Mouse (Mus musculus) ES-E14 (cell line): ENCODE data around the gene Prrc2b. TPM values are rescaled to one million over a fixed set of nuclear protein-coding genes. Genes with fewer than 3 reads are reported as not detected.

Experiments
- DNase-seq: peaks from one replicate; pipeline ENCODE4 v3.0.0-alpha.2; 2013; ENCODE audit warnings: low read depth, low spot score
- H3K27ac ChIP-seq: 2 replicates; pipeline ENCODE4 v1.5.1; 2012; ENCODE audit warnings: low read depth, mild to moderate bottlenecking, low read length, moderate library complexity, mixed read lengths; ENCODE audit not compliant: poor library complexity, insufficient read depth, severe bottlenecking
- H3K36me3 ChIP-seq: 2 replicates; pipeline ENCODE4 v1.6.1; 2012; ENCODE audit warnings: mild to moderate bottlenecking, low read length, moderate library complexity, mixed read lengths; ENCODE audit not compliant: control insufficient read depth, poor library complexity, insufficient read depth, severe bottlenecking
- H3K4me1 ChIP-seq, 2 experiments: fragments of 150-350 bp in 1 of 2; sonication (generic) in 1 of 2; 2 replicates each; pipeline ENCODE4 v1.6.1; 2012; ENCODE audit warnings: low read length in 2 of 2, mild to moderate bottlenecking in 1 of 2, mixed read lengths in 1 of 2; ENCODE audit not compliant: control insufficient read depth in 2 of 2, insufficient read depth in 2 of 2, poor library complexity in 1 of 2
- H3K4me3 ChIP-seq, 2 experiments: fragments of 150-350 bp in 1 of 2; sonication (generic) in 1 of 2; 2 replicates each; pipeline ENCODE4 v1.5.1; 2012; ENCODE audit warnings: low read length in 2 of 2, low read depth in 1 of 2, mild to moderate bottlenecking in 1 of 2, mixed read lengths in 1 of 2; ENCODE audit not compliant: insufficient read depth in 1 of 2, poor library complexity in 1 of 2, severe bottlenecking in 1 of 2
- H3K9ac ChIP-seq: 2 replicates; pipeline ENCODE4 v1.6.1; 2012; ENCODE audit warnings: low read depth, mild to moderate bottlenecking, low read length, mixed read lengths; ENCODE audit not compliant: poor library complexity, insufficient read depth, severe bottlenecking
- H3K9me3 ChIP-seq: fragments of 150-350 bp; sonication (generic); 2 replicates; pipeline ENCODE4 v1.6.1; 2012; ENCODE audit warnings: low read depth, mild to moderate bottlenecking, low read length; ENCODE audit not compliant: control insufficient read depth, insufficient read depth
- CHD2 ChIP-seq: IDR thresholded peaks from 2 replicates; pipeline ENCODE4 v1.6.1; 2014; ENCODE audit warnings: mild to moderate bottlenecking, low read depth, low read length, inconsistent platforms
- HCFC1 ChIP-seq: IDR thresholded peaks from 2 replicates; pipeline ENCODE4 v1.6.1; 2012; ENCODE audit warnings: low read length, inconsistent platforms, borderline replicate concordance; ENCODE audit not compliant: insufficient read depth
- MAFK ChIP-seq: IDR thresholded peaks from 2 replicates; pipeline ENCODE4 v1.6.1; 2014; ENCODE audit warnings: mild to moderate bottlenecking, low read depth, low read length, inconsistent platforms; ENCODE audit not compliant: insufficient read depth
- ZC3H11A ChIP-seq: IDR thresholded peaks from 2 replicates; pipeline ENCODE4 v1.6.1; 2012; ENCODE audit warnings: low read depth, mild to moderate bottlenecking, inconsistent platforms, low read length, borderline replicate concordance
- ZNF384 ChIP-seq: IDR thresholded peaks from 2 replicates; pipeline ENCODE4 v1.6.1; 2012; ENCODE audit warnings: low read depth, low read length, inconsistent platforms
- in situ Hi-C, 2 experiments: fragments of 600-800 bp; cut with MboI; formaldehyde crosslinking; loops; one replicate each; pipeline ENCODE4 v1.15.1; 2025; ENCODE audit warnings: low sequenced_read_pairs in 2 of 2, inconsistent platforms in 1 of 2; ENCODE audit not compliant: unreplicated experiment in 2 of 2
- total RNA-seq: library from RNA; depleted of rRNA; stranded (reverse); fragments of 300-350 nt; gene quantifications from 2 replicates; pipeline ENCODE4 v1.2.3, GENCODE M21; 2012

The Prrc2b gene
- total RNA-seq, 1 experiment = 75.1 TPM

- Histone ChIP-seq H3K9me3 (no peaks in the 10 kb centered on the region), H3K36me3 (peaks cover 73% of the 10 kb centered on the region), H3K4me3 (no peak overlapping the region), H3K9ac (no peak overlapping the region), H3K27ac (no peak overlapping the region), H3K4me1 (peaks cover 0 to 12% of the 10 kb centered on the region in 2 experiments; a peak in 3 of 4 replicates)
- DNase-seq = no peak
- no peak for TF ChIP-seq ZC3H11A
- no peak for TF ChIP-seq ZNF384
- TF ChIP-seq CHD2 = no peak
- no peak for TF ChIP-seq HCFC1
- no peak for TF ChIP-seq MAFK
- in situ Hi-C loops = no loop called here
Observed at GRCm38 (mm10) chr2:32200033-32200432, 49.2 kb downstream of the Prrc2b start.

GRCm38 (mm10) chr2:32200712-32201111 lies 49.8 kb downstream of the Prrc2b start:
- Histone ChIP-seq H3K27ac (no peak overlapping the region; the same call in 1 of the 2 replicates), H3K4me1 (peaks cover 0 to 10% of the 10 kb centered on the region in 2 experiments; a peak in 2 of 4 replicates), H3K9me3 (no peaks in the 10 kb centered on the region), H3K36me3 (peaks cover 75% of the 10 kb centered on the region), H3K4me3 (no peak overlapping the region), H3K9ac (no peak overlapping the region)
- in situ Hi-C loops = no loop called here
- DNase-seq = no peak
- TF ChIP-seq CHD2 = no peak
- no peak for TF ChIP-seq ZNF384
- TF ChIP-seq ZC3H11A = no peak

- TF ChIP-seq CHD2 (no peak), MAFK (no peak), ZNF384 (no peak), HCFC1 (no peak), ZC3H11A (no peak)
- Histone ChIP-seq H3K9ac (no peak overlapping the region), H3K27ac (no peak overlapping the region), H3K9me3 (no peaks in the 10 kb centered on the region), H3K4me3 (no peak overlapping the region), H3K4me1 (peaks cover 0 to 10% of the 10 kb centered on the region in 2 experiments; a peak in 2 of 4 replicates), H3K36me3 (peaks cover 79% of the 10 kb centered on the region)
- no peak for DNase-seq
- in situ Hi-C loops = no loop called here
Observed at GRCm38 (mm10) chr2:32201527-32201926, 50.6 kb downstream of the Prrc2b start.

GRCm38 (mm10) chr2:32203853-32204252 lies 53.0 kb downstream of the Prrc2b start:
- H3K9me3 ChIP-seq = no peaks in the 10 kb centered on the region
- H3K36me3 ChIP-seq = peaks cover 89% of the 10 kb centered on the region
- H3K4me3 ChIP-seq = no peak overlapping the region
- DNase-seq = no peak
- TF ChIP-seq CHD2 (no peak), MAFK (no peak), HCFC1 (no peak), ZNF384 (no peak), ZC3H11A (no peak)
- peaks cover 0 to 2% of the 10 kb centered on the region in 2 experiments; a peak in 1 of 4 replicates for H3K4me1 ChIP-seq
- in situ Hi-C loops = no loop called here
- H3K27ac ChIP-seq = no peak overlapping the region
- no peak overlapping the region for H3K9ac ChIP-seq

- Histone ChIP-seq H3K4me1 (peaks cover 0 to 1% of the 10 kb centered on the region in 2 experiments; a peak in 1 of 4 replicates), H3K9me3 (no peaks in the 10 kb centered on the region), H3K4me3 (no peak overlapping the region), H3K36me3 (peaks cover 84% of the 10 kb centered on the region), H3K27ac (no peak overlapping the region), H3K9ac (no peak overlapping the region)
- DNase-seq = no peak
- no peak for TF ChIP-seq CHD2
- TF ChIP-seq MAFK = no peak
- TF ChIP-seq ZC3H11A = no peak
- no peak for TF ChIP-seq ZNF384
- no peak for TF ChIP-seq HCFC1
- in situ Hi-C loops = no loop called here
Observed at GRCm38 (mm10) chr2:32207682-32208081, 56.8 kb downstream of the Prrc2b start.
